In genomic region chr1:152434166-152434565, GRCm38 (mm10) we compare ENCODE assay signal across 25 mouse cellular contexts. TPM values are rescaled to one million over a fixed set of nuclear protein-coding genes. Genes with fewer than 3 reads are reported as not detected.
"Had no signal": no experiment of that assay in that cellular context is flagged by ENCODE, and none has a peak within 500 bp of the region (broad histone marks: within the 10 kb centered on the region; RNA-seq: fewer than 3 reads in every experiment).

No protein-coding gene starts in this region.

- H3K9ac ChIP-seq: intestine, embryonic 15.5 days; limb, embryonic 12.5 days; limb, embryonic 15.5 days; lung, embryonic 15.5 days; midbrain, embryonic 13.5 days; neural tube, embryonic 13.5 days had no signal

- H3K27ac ChIP-seq: intestine, embryonic 15.5 days; limb, embryonic 12.5 days; limb, embryonic 15.5 days; lung, embryonic 15.5 days; midbrain, embryonic 10.5 days; midbrain, embryonic 13.5 days; neural tube, embryonic 13.5 days had no signal

- H3K9me3 ChIP-seq: intestine, embryonic 15.5 days; limb, embryonic 12.5 days; limb, embryonic 15.5 days; lung, embryonic 15.5 days; megakaryocyte, embryonic 14.5 days; midbrain, embryonic 10.5 days; midbrain, embryonic 13.5 days; neural tube, embryonic 13.5 days had no signal

- H3K27me3 ChIP-seq: intestine, embryonic 15.5 days; limb, embryonic 15.5 days; lung, embryonic 15.5 days; midbrain, embryonic 13.5 days; neural tube, embryonic 13.5 days had no signal

- H3K4me1 ChIP-seq: intestine, embryonic 15.5 days; limb, embryonic 12.5 days; limb, embryonic 15.5 days; lung, embryonic 15.5 days; megakaryocyte, embryonic 14.5 days; midbrain, embryonic 10.5 days; midbrain, embryonic 13.5 days; neural tube, embryonic 13.5 days had no signal

- ATAC-seq: hindbrain, embryonic 16.5 days; intestine, embryonic 15.5 days; midbrain, embryonic 13.5 days; midbrain, embryonic 16.5 days had no signal

- H3K36me3 ChIP-seq: intestine, embryonic 15.5 days; limb, embryonic 12.5 days; limb, embryonic 15.5 days; lung, embryonic 15.5 days; midbrain, embryonic 10.5 days; midbrain, embryonic 13.5 days; neural tube, embryonic 13.5 days had no signal

- DNase-seq: kidney, adult 11 months; kidney, postnatal 4 days; left cerebral cortex, postnatal 4 days; lung, adult 18-20 months; lung, postnatal 10 days; lung, postnatal 36 days; retina, postnatal 1 day; right cerebral cortex, postnatal 25 days; spleen, adult 18-20 months; thymus, adult 18-20 months; thymus, postnatal 14 days; thymus, postnatal 4 days had no signal

- H3K4me2 ChIP-seq: intestine, embryonic 15.5 days; limb, embryonic 12.5 days; limb, embryonic 15.5 days; lung, embryonic 15.5 days; midbrain, embryonic 13.5 days; neural tube, embryonic 13.5 days had no signal

- H3K4me3 ChIP-seq: intestine, embryonic 15.5 days; limb, embryonic 12.5 days; limb, embryonic 15.5 days; lung, embryonic 15.5 days; megakaryocyte, embryonic 14.5 days; midbrain, embryonic 10.5 days; midbrain, embryonic 13.5 days; myocyte; neural tube, embryonic 13.5 days had no signal

RNA-seq across cellular contexts. Expression of gene Colgalt2, which starts 34.5 kb away (rescaled TPM):
- total RNA-seq: monocyte, adult 5-6 weeks; neutrophil, adult 5-6 weeks had no signal
- polyA plus RNA-seq: myocyte had no signal
